Mouse (Mus musculus): Measurements from ENCODE around the gene Qtrt2. TPM values are rescaled to one million over a fixed set of nuclear protein-coding genes. Genes with fewer than 3 reads are reported as not detected.

Gene Qtrt2
- polyA plus RNA-seq, 1 experiment from 2014 or later = 9.3 TPM

GRCm38 (mm10) chr16:43869805-43870204 lies 56.8 kb downstream of the Qtrt2 start:
- DNase-seq (ENCODE audit: low spot score) = no peak
- no peaks in the 10 kb centered on the region for H3K27me3 ChIP-seq (replicated peaks; ENCODE audit: insufficient read depth, low read length)
- H3K4me3 ChIP-seq (ENCODE audit: low read depth, low read length) = no peak overlapping the region
- H3K36me3 ChIP-seq (ENCODE audit: insufficient read depth, low read length) = peaks cover 13% of the 10 kb centered on the region; the same call in 1 of the 2 replicates
- no peak for ATAC-seq
- no peak overlapping the region for H3K4me2 ChIP-seq (replicated peaks; ENCODE audit: low read depth, low read length)
- H3K9ac ChIP-seq (replicated peaks; ENCODE audit: low read depth) = no peak overlapping the region
- H3K9me3 ChIP-seq (ENCODE audit: low read length) = no peaks in the 10 kb centered on the region
- H3K27ac ChIP-seq (ENCODE audit: low read length) = no peak overlapping the region
- TF ChIP-seq CTCF (IDR thresholded peaks at IDR 0.05) = no peak
- no peaks in the 10 kb centered on the region for H3K4me1 ChIP-seq (ENCODE audit: insufficient read depth, low read depth, low read length)

GRCm38 (mm10) chr16:43860624-43861023 lies 66.0 kb downstream of the Qtrt2 start:
- WGBS = 53% methylated on average over 6 of the region's 6 CpGs
- peak; percentile 15 for DNase-seq (ENCODE audit: low spot score)
- TF ChIP-seq EP300 (IDR thresholded peaks at IDR 0.05) (no peak), CTCF (IDR thresholded peaks at IDR 0.05) (no peak)

DNA sequence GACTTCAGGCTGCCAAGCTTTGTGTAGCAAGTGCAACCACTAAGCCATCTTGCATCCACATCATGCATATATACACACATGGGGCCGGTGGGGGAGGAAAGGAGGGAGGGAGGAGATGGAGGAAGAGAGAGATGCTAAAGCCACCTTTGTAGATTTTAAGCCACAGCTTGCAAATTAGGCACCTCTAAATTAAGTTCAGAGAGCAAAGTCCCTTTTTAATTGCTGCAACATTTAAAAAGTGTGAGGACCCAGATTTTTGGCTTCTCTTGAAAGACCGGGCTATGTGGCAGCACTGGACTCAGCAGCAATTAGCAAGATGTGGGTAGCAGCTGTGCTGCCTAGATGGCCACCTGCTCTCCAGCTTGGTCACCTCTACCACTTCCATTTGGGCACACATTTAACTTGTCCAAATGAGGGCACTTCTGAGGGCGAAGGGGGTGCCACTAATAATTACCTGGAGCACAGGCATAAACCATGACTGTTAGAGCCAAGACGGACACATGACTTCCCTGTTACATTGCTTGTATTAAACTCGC lies 67.6 kb downstream of the Qtrt2 start:
- no peak for DNase-seq (ENCODE audit: low spot score)
- no peak for TF ChIP-seq EP300 (IDR thresholded peaks at IDR 0.05)
- no peak for TF ChIP-seq CTCF (IDR thresholded peaks at IDR 0.05)
- Histone ChIP-seq H3K4me1 (ENCODE audit: insufficient read depth, low read depth, low read length) (no peaks in the 10 kb centered on the region), H3K27me3 (replicated peaks; ENCODE audit: insufficient read depth, low read length) (no peaks in the 10 kb centered on the region), H3K9me3 (ENCODE audit: low read length) (no peaks in the 10 kb centered on the region), H3K36me3 (ENCODE audit: insufficient read depth, low read length) (peaks cover 8% of the 10 kb centered on the region; the same call in 1 of the 2 replicates), H3K4me2 (replicated peaks; ENCODE audit: low read depth, low read length) (no peak overlapping the region), H3K4me3 (ENCODE audit: low read depth, low read length) (no peak overlapping the region), H3K9ac (replicated peaks; ENCODE audit: low read depth) (no peak overlapping the region), H3K27ac (ENCODE audit: low read length) (no peak overlapping the region)
- no peak for ATAC-seq
- 87% methylated on average over 5 of the region's 5 CpGs for WGBS

More at GRCm38 (mm10) chr16:43860624-43861023, 66.0 kb downstream of the Qtrt2 start:
- Histone ChIP-seq H3K27me3 (replicated peaks; ENCODE audit: insufficient read depth, low read length) (no peaks in the 10 kb centered on the region), H3K4me2 (replicated peaks; ENCODE audit: low read depth, low read length) (no peak overlapping the region), H3K9me3 (ENCODE audit: low read length) (no peaks in the 10 kb centered on the region), H3K4me1 (ENCODE audit: insufficient read depth, low read depth, low read length) (no peaks in the 10 kb centered on the region), H3K36me3 (ENCODE audit: insufficient read depth, low read length) (peaks cover 8% of the 10 kb centered on the region; the same call in 1 of the 2 replicates), H3K4me3 (ENCODE audit: low read depth, low read length) (no peak overlapping the region), H3K9ac (replicated peaks; ENCODE audit: low read depth) (no peak overlapping the region), H3K27ac (ENCODE audit: low read length) (no peak overlapping the region)
- ATAC-seq = no peak

DNA sequence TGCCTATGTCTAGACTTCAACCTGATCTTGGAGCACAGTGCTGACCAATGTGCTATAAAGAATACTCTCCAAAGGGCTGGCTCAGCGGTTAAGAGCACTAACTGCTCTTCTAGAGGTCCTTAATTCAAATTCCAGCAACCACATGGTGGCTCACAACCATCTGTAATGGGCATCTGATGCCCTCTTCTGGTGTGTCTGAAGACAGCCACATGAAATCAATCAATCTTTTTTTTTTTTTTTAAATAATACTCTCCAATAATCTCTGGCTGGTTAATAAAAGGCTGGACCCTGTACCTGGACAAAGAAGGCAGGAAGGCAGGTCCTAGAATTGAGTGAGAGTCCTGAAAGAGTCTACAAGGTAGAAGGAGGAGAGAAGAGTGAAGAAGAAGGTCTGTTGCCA lies 76.8 kb downstream of the Qtrt2 start:
- Histone ChIP-seq H3K36me3 (ENCODE audit: insufficient read depth, low read length) (no peaks in the 10 kb centered on the region), H3K27me3 (replicated peaks; ENCODE audit: insufficient read depth, low read length) (no peaks in the 10 kb centered on the region), H3K4me3 (ENCODE audit: low read depth, low read length) (no peak overlapping the region), H3K4me2 (replicated peaks; ENCODE audit: low read depth, low read length) (no peak overlapping the region), H3K9me3 (ENCODE audit: low read length) (no peaks in the 10 kb centered on the region), H3K27ac (ENCODE audit: low read length) (no peak overlapping the region), H3K9ac (replicated peaks; ENCODE audit: low read depth) (no peak overlapping the region), H3K4me1 (ENCODE audit: insufficient read depth, low read depth, low read length) (no peaks in the 10 kb centered on the region)
- DNase-seq (ENCODE audit: low spot score) (no peak), ATAC-seq (no peak)
- TF ChIP-seq CTCF (IDR thresholded peaks at IDR 0.05) = no peak
- no peak for TF ChIP-seq EP300 (IDR thresholded peaks at IDR 0.05)
- 58% methylated on average over 1 of the region's 1 CpGs for WGBS

- no peak for TF ChIP-seq CTCF (IDR thresholded peaks at IDR 0.05)
- no peak for TF ChIP-seq EP300 (IDR thresholded peaks at IDR 0.05)
- H3K4me2 ChIP-seq (replicated peaks; ENCODE audit: low read depth, low read length) = no peak overlapping the region
- DNase-seq (ENCODE audit: low spot score) (no peak), ATAC-seq (no peak)
- no peak overlapping the region for H3K4me3 ChIP-seq (ENCODE audit: low read depth, low read length)
- H3K27ac ChIP-seq (ENCODE audit: low read length) = no peak overlapping the region
- 79% methylated on average over 1 of the region's 1 CpGs for WGBS
- H3K9me3 ChIP-seq (ENCODE audit: low read length) = no peaks in the 10 kb centered on the region
- H3K4me1 ChIP-seq (ENCODE audit: insufficient read depth, low read depth, low read length) = no peaks in the 10 kb centered on the region
- no peaks in the 10 kb centered on the region for H3K36me3 ChIP-seq (ENCODE audit: insufficient read depth, low read length)
- H3K27me3 ChIP-seq (replicated peaks; ENCODE audit: insufficient read depth, low read length) = no peaks in the 10 kb centered on the region
- no peak overlapping the region for H3K9ac ChIP-seq (replicated peaks; ENCODE audit: low read depth)
These were observed 85.4 kb downstream of the Qtrt2 start for GRCm38 (mm10) chr16:43841236-43841635.

- DNase-seq (ENCODE audit: low spot score) (no peak), ATAC-seq (no peak)
- Histone ChIP-seq H3K4me3 (ENCODE audit: low read depth, low read length) (no peak overlapping the region), H3K4me2 (replicated peaks; ENCODE audit: low read depth, low read length) (no peak overlapping the region), H3K27me3 (replicated peaks; ENCODE audit: insufficient read depth, low read length) (no peaks in the 10 kb centered on the region), H3K4me1 (ENCODE audit: insufficient read depth, low read depth, low read length) (no peaks in the 10 kb centered on the region), H3K36me3 (ENCODE audit: insufficient read depth, low read length) (no peaks in the 10 kb centered on the region), H3K9ac (replicated peaks; ENCODE audit: low read depth) (no peak overlapping the region), H3K9me3 (ENCODE audit: low read length) (no peaks in the 10 kb centered on the region), H3K27ac (ENCODE audit: low read length) (no peak overlapping the region)
- TF ChIP-seq EP300 (IDR thresholded peaks at IDR 0.05) (no peak), CTCF (IDR thresholded peaks at IDR 0.05) (no peak)
- 85% methylated on average over 2 of the region's 2 CpGs for whole genome bisulfite sequencing
These were observed 94.7 kb downstream of the Qtrt2 start for GRCm38 (mm10) chr16:43831957-43832356.

DNA sequence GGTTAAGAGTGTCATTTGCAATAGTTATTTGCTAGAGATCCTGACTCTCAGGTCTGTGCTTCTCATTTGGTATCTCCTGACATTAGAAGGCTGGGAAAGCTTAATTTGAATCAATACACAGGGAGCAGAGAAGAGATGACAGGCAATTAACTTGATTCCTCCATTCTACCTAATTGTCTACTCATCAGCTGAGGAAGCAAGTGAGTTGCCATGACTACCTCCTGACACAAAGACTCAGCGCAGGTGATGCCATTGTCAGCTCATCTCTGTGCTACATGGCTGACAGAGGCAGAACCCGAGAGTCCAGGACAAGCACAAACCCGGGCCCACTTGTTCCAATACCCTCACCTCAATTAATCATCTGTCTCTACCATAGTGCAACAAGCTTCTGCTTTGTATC lies 99.1 kb downstream of the Qtrt2 start:
- WGBS = 72% methylated on average over 3 of the region's 3 CpGs
- Histone ChIP-seq H3K9me3 (ENCODE audit: low read length) (no peaks in the 10 kb centered on the region), H3K4me2 (replicated peaks; ENCODE audit: low read depth, low read length) (no peak overlapping the region)

More for the DNA sequence above, 99.1 kb downstream of the Qtrt2 start:
- Histone ChIP-seq H3K27ac (ENCODE audit: low read length) (no peak overlapping the region), H3K9ac (replicated peaks; ENCODE audit: low read depth) (no peak overlapping the region), H3K4me1 (ENCODE audit: insufficient read depth, low read depth, low read length) (no peaks in the 10 kb centered on the region), H3K4me3 (ENCODE audit: low read depth, low read length) (no peak overlapping the region), H3K27me3 (replicated peaks; ENCODE audit: insufficient read depth, low read length) (no peaks in the 10 kb centered on the region), H3K36me3 (ENCODE audit: insufficient read depth, low read length) (no peaks in the 10 kb centered on the region)
- no peak for TF ChIP-seq EP300 (IDR thresholded peaks at IDR 0.05)
- TF ChIP-seq CTCF (IDR thresholded peaks at IDR 0.05) = no peak
- no peak for ATAC-seq
- DNase-seq (ENCODE audit: low spot score) = no peak
